Mouse (Mus musculus): ENCODE results near the gene Rere. TPM values are rescaled to one million over a fixed set of nuclear protein-coding genes. Genes with fewer than 3 reads are reported as not detected.
"Not testable (repeated sequence)": the region's sequence is repeated elsewhere in the genome, so short reads cannot be mapped to it uniquely, and the experiment has no call there.

The Rere gene
- polyA plus RNA-seq, 1 experiment = 26.2 TPM

- TF ChIP-seq CTCF (IDR thresholded peaks at IDR 0.05; ENCODE audit: control insufficient read depth, insufficient read depth, insufficient replicate concordance, low read depth, low read length) = no peak
- TF ChIP-seq POLR2A (IDR thresholded peaks at IDR 0.05; ENCODE audit: control insufficient read depth, low read depth, low read length) = no peak
- H3K36me3 ChIP-seq (ENCODE audit: control insufficient read depth, insufficient read depth, low read length) = no peaks in the 10 kb centered on the region
- H3K27me3 ChIP-seq (ENCODE audit: control insufficient read depth, insufficient read depth, low read length) = no peaks in the 10 kb centered on the region
- no peaks in the 10 kb centered on the region for H3K4me1 ChIP-seq (ENCODE audit: control insufficient read depth, insufficient read depth, low read length)
- H3K27ac ChIP-seq (ENCODE audit: control insufficient read depth, insufficient read depth, low read depth, low read length) = no peak overlapping the region
- no peak overlapping the region for H3K4me3 ChIP-seq (ENCODE audit: control insufficient read depth, low read depth, low read length)
Observed at GRCm38 (mm10) chr4:150545775-150546174, 264.3 kb downstream of the Rere start.

- H3K36me3 ChIP-seq (ENCODE audit: control insufficient read depth, insufficient read depth, low read length); H3K4me1 ChIP-seq (ENCODE audit: control insufficient read depth, insufficient read depth, low read length); H3K4me3 ChIP-seq (ENCODE audit: control insufficient read depth, low read depth, low read length); H3K27me3 ChIP-seq (ENCODE audit: control insufficient read depth, insufficient read depth, low read length); H3K27ac ChIP-seq (ENCODE audit: control insufficient read depth, insufficient read depth, low read depth, low read length): not testable (repeated sequence)
Observed at GRCm38 (mm10) chr4:150546296-150546695, 264.9 kb downstream of the Rere start.

GRCm38 (mm10) chr4:150549393-150549792 is 267.9 kb downstream of the Rere start:
- H3K36me3 ChIP-seq (ENCODE audit: control insufficient read depth, insufficient read depth, low read length) = no peaks in the 10 kb centered on the region
- no peak overlapping the region for H3K27ac ChIP-seq (ENCODE audit: control insufficient read depth, insufficient read depth, low read depth, low read length)
- no peak overlapping the region for H3K4me3 ChIP-seq (ENCODE audit: control insufficient read depth, low read depth, low read length)
- no peaks in the 10 kb centered on the region for H3K4me1 ChIP-seq (ENCODE audit: control insufficient read depth, insufficient read depth, low read length)
- H3K27me3 ChIP-seq (ENCODE audit: control insufficient read depth, insufficient read depth, low read length) = no peaks in the 10 kb centered on the region
- TF ChIP-seq CTCF (IDR thresholded peaks at IDR 0.05; ENCODE audit: control insufficient read depth, insufficient read depth, insufficient replicate concordance, low read depth, low read length) (no peak), POLR2A (IDR thresholded peaks at IDR 0.05; ENCODE audit: control insufficient read depth, low read depth, low read length) (no peak)

GRCm38 (mm10) chr4:150549989-150550716 is 268.7 kb downstream of the Rere start:
- Histone ChIP-seq H3K4me3 (ENCODE audit: control insufficient read depth, low read depth, low read length) (no peak overlapping the region), H3K27ac (ENCODE audit: control insufficient read depth, insufficient read depth, low read depth, low read length) (no peak overlapping the region), H3K27me3 (ENCODE audit: control insufficient read depth, insufficient read depth, low read length) (no peaks in the 10 kb centered on the region), H3K36me3 (ENCODE audit: control insufficient read depth, insufficient read depth, low read length) (no peaks in the 10 kb centered on the region), H3K4me1 (ENCODE audit: control insufficient read depth, insufficient read depth, low read length) (no peaks in the 10 kb centered on the region)
- no peak for TF ChIP-seq POLR2A (IDR thresholded peaks at IDR 0.05; ENCODE audit: control insufficient read depth, low read depth, low read length)
- no peak for TF ChIP-seq CTCF (IDR thresholded peaks at IDR 0.05; ENCODE audit: control insufficient read depth, insufficient read depth, insufficient replicate concordance, low read depth, low read length)

- Histone ChIP-seq H3K27me3 (ENCODE audit: control insufficient read depth, insufficient read depth, low read length) (no peaks in the 10 kb centered on the region), H3K4me1 (ENCODE audit: control insufficient read depth, insufficient read depth, low read length) (peaks cover 3% of the 10 kb centered on the region), H3K4me3 (ENCODE audit: control insufficient read depth, low read depth, low read length) (no peak overlapping the region), H3K27ac (ENCODE audit: control insufficient read depth, insufficient read depth, low read depth, low read length) (no peak overlapping the region), H3K36me3 (ENCODE audit: control insufficient read depth, insufficient read depth, low read length) (no peaks in the 10 kb centered on the region)
- TF ChIP-seq CTCF (IDR thresholded peaks at IDR 0.05; ENCODE audit: control insufficient read depth, insufficient read depth, insufficient replicate concordance, low read depth, low read length) (no peak), POLR2A (IDR thresholded peaks at IDR 0.05; ENCODE audit: control insufficient read depth, low read depth, low read length) (no peak)
Observed at GRCm38 (mm10) chr4:150551390-150551789, 269.9 kb downstream of the Rere start.

- TF ChIP-seq CTCF (IDR thresholded peaks at IDR 0.05; ENCODE audit: control insufficient read depth, insufficient read depth, insufficient replicate concordance, low read depth, low read length) (no peak), POLR2A (IDR thresholded peaks at IDR 0.05; ENCODE audit: control insufficient read depth, low read depth, low read length) (no peak)
- no peaks in the 10 kb centered on the region for H3K36me3 ChIP-seq (ENCODE audit: control insufficient read depth, insufficient read depth, low read length)
- H3K4me1 ChIP-seq (ENCODE audit: control insufficient read depth, insufficient read depth, low read length) = peaks cover 6% of the 10 kb centered on the region
- no peaks in the 10 kb centered on the region for H3K27me3 ChIP-seq (ENCODE audit: control insufficient read depth, insufficient read depth, low read length)
- no peak overlapping the region for H3K27ac ChIP-seq (ENCODE audit: control insufficient read depth, insufficient read depth, low read depth, low read length)
- H3K4me3 ChIP-seq (ENCODE audit: control insufficient read depth, low read depth, low read length) = no peak overlapping the region
Observed at GRCm38 (mm10) chr4:150552751-150553600, 271.5 kb downstream of the Rere start.

- H3K27ac ChIP-seq (ENCODE audit: control insufficient read depth, insufficient read depth, low read depth, low read length) = no peak overlapping the region
- TF ChIP-seq POLR2A (IDR thresholded peaks at IDR 0.05; ENCODE audit: control insufficient read depth, low read depth, low read length) = no peak
- no peak for TF ChIP-seq CTCF (IDR thresholded peaks at IDR 0.05; ENCODE audit: control insufficient read depth, insufficient read depth, insufficient replicate concordance, low read depth, low read length)
Observed at GRCm38 (mm10) chr4:150555783-150556182, 274.3 kb downstream of the Rere start.

More at GRCm38 (mm10) chr4:150555783-150556182, 274.3 kb downstream of the Rere start:
- Histone ChIP-seq H3K27me3 (ENCODE audit: control insufficient read depth, insufficient read depth, low read length) (no peaks in the 10 kb centered on the region), H3K4me3 (ENCODE audit: control insufficient read depth, low read depth, low read length) (no peak overlapping the region), H3K36me3 (ENCODE audit: control insufficient read depth, insufficient read depth, low read length) (no peaks in the 10 kb centered on the region), H3K4me1 (ENCODE audit: control insufficient read depth, insufficient read depth, low read length) (peaks cover 6% of the 10 kb centered on the region)
